Mouse (Mus musculus): Measurements from ENCODE around the gene Rps21. TPM values are rescaled to one million over a fixed set of nuclear protein-coding genes. Genes with fewer than 3 reads are reported as not detected.

Gene Rps21
- polyA plus RNA-seq, 1 experiment from 2014 or later, result 537 TPM

GRCm38 (mm10) chr2:180288966-180289365 lies 31.8 kb downstream of the Rps21 start:
- H3K9ac ChIP-seq (ENCODE audit: low read length), result peak overlapping the region; percentile 63
- 35% methylated on average over 11 of the region's 11 CpGs for WGBS

GRCm38 (mm10) chr2:180289440-180290108 lies 32.4 kb downstream of the Rps21 start, which contains the start of gene Rbbp8nl:
Gene Rbbp8nl (minus strand): TSS chr2:180289879.
- peak; percentile 85 for ATAC-seq (ENCODE audit: insufficient read depth, low FRiP score)
- peak within 1 kb of the TSS; percentile 63 for H3K9ac ChIP-seq (ENCODE audit: low read length)
- WGBS, result 35% methylated on average over 16 of the region's 16 CpGs
- H3K4me1 ChIP-seq (ENCODE audit: control insufficient read depth, insufficient read depth, low read length), result peaks cover 21% of the 10 kb centered on the region
- H3K4me3 ChIP-seq (replicated peaks; ENCODE audit: low read length), result peak within 1 kb of the TSS; percentile 39
- peak within 1 kb of the TSS; percentile 44 for H3K4me2 ChIP-seq (ENCODE audit: low read depth, low read length)
- H3K27ac ChIP-seq (ENCODE audit: low read length), result peak within 1 kb of the TSS; percentile 90
- H3K36me3 ChIP-seq (ENCODE audit: control insufficient read depth, insufficient read depth, low read length), result no peaks in the 10 kb centered on the region
- no peaks in the 10 kb centered on the region for H3K27me3 ChIP-seq (ENCODE audit: control insufficient read depth, insufficient read depth, low read length)
- no peaks in the 10 kb centered on the region for H3K9me3 ChIP-seq (replicated peaks; ENCODE audit: control insufficient read depth, low read length)

More at GRCm38 (mm10) chr2:180288966-180289365, 31.8 kb downstream of the Rps21 start:
- ATAC-seq (ENCODE audit: insufficient read depth, low FRiP score), result peak; percentile 12; the same call in 1 of the 2 replicates
- H3K4me2 ChIP-seq (ENCODE audit: low read depth, low read length), result peak overlapping the region; percentile 44
- H3K9me3 ChIP-seq (replicated peaks; ENCODE audit: control insufficient read depth, low read length), result no peaks in the 10 kb centered on the region
- peak overlapping the region; percentile 90 for H3K27ac ChIP-seq (ENCODE audit: low read length)
- H3K4me3 ChIP-seq (replicated peaks; ENCODE audit: low read length), result peak overlapping the region; percentile 39
- H3K27me3 ChIP-seq (ENCODE audit: control insufficient read depth, insufficient read depth, low read length), result no peaks in the 10 kb centered on the region
- H3K36me3 ChIP-seq (ENCODE audit: control insufficient read depth, insufficient read depth, low read length), result no peaks in the 10 kb centered on the region
- peaks cover 21% of the 10 kb centered on the region for H3K4me1 ChIP-seq (ENCODE audit: control insufficient read depth, insufficient read depth, low read length)

GRCm38 (mm10) chr2:180290503-180290902 lies 33.3 kb downstream of the Rps21 start:
- no peaks in the 10 kb centered on the region for H3K27me3 ChIP-seq (ENCODE audit: control insufficient read depth, insufficient read depth, low read length)
- H3K4me1 ChIP-seq (ENCODE audit: control insufficient read depth, insufficient read depth, low read length), result peaks cover 21% of the 10 kb centered on the region
- no peak for ATAC-seq (ENCODE audit: insufficient read depth, low FRiP score)
- H3K36me3 ChIP-seq (ENCODE audit: control insufficient read depth, insufficient read depth, low read length), result no peaks in the 10 kb centered on the region
- WGBS, result 48% methylated on average over 6 of the region's 6 CpGs
- H3K27ac ChIP-seq (ENCODE audit: low read length), result peak overlapping the region; percentile 47
- H3K4me2 ChIP-seq (ENCODE audit: low read depth, low read length), result peak overlapping the region; percentile 20; the same call in 1 of the 2 replicates
- no peak overlapping the region for H3K4me3 ChIP-seq (replicated peaks; ENCODE audit: low read length)
- H3K9ac ChIP-seq (ENCODE audit: low read length), result peak overlapping the region; percentile 25; the same call in 1 of the 2 replicates
- H3K9me3 ChIP-seq (replicated peaks; ENCODE audit: control insufficient read depth, low read length), result no peaks in the 10 kb centered on the region

- H3K4me2 ChIP-seq (ENCODE audit: low read depth, low read length), result no peak overlapping the region
- H3K27ac ChIP-seq (ENCODE audit: low read length), result peak overlapping the region; percentile 47
- WGBS, result 50% methylated on average over 5 of the region's 5 CpGs
Measured at GRCm38 (mm10) chr2:180291566-180291965, 34.4 kb downstream of the Rps21 start.

GRCm38 (mm10) chr2:180292026-180292425 lies 34.8 kb downstream of the Rps21 start:
- Histone ChIP-seq H3K9me3 (replicated peaks; ENCODE audit: control insufficient read depth, low read length) (no peaks in the 10 kb centered on the region), H3K36me3 (ENCODE audit: control insufficient read depth, insufficient read depth, low read length) (no peaks in the 10 kb centered on the region), H3K27ac (ENCODE audit: low read length) (peak overlapping the region; percentile 47), H3K4me3 (replicated peaks; ENCODE audit: low read length) (no peak overlapping the region), H3K9ac (ENCODE audit: low read length) (no peak overlapping the region), H3K4me2 (ENCODE audit: low read depth, low read length) (no peak overlapping the region; the same call in 1 of the 2 replicates), H3K4me1 (ENCODE audit: control insufficient read depth, insufficient read depth, low read length) (peaks cover 21% of the 10 kb centered on the region), H3K27me3 (ENCODE audit: control insufficient read depth, insufficient read depth, low read length) (no peaks in the 10 kb centered on the region)
- 43% methylated on average over 4 of the region's 4 CpGs for WGBS
- ATAC-seq (ENCODE audit: insufficient read depth, low FRiP score), result no peak

More at GRCm38 (mm10) chr2:180291566-180291965, 34.4 kb downstream of the Rps21 start:
- Histone ChIP-seq H3K36me3 (ENCODE audit: control insufficient read depth, insufficient read depth, low read length) (no peaks in the 10 kb centered on the region), H3K4me1 (ENCODE audit: control insufficient read depth, insufficient read depth, low read length) (peaks cover 21% of the 10 kb centered on the region), H3K9me3 (replicated peaks; ENCODE audit: control insufficient read depth, low read length) (no peaks in the 10 kb centered on the region), H3K9ac (ENCODE audit: low read length) (no peak overlapping the region), H3K27me3 (ENCODE audit: control insufficient read depth, insufficient read depth, low read length) (no peaks in the 10 kb centered on the region), H3K4me3 (replicated peaks; ENCODE audit: low read length) (no peak overlapping the region)
- peak; percentile 34 for ATAC-seq (ENCODE audit: insufficient read depth, low FRiP score)

GRCm38 (mm10) chr2:180292906-180293305 lies 35.7 kb downstream of the Rps21 start:
- Histone ChIP-seq H3K4me1 (ENCODE audit: control insufficient read depth, insufficient read depth, low read length) (peaks cover 21% of the 10 kb centered on the region), H3K36me3 (ENCODE audit: control insufficient read depth, insufficient read depth, low read length) (no peaks in the 10 kb centered on the region), H3K4me2 (ENCODE audit: low read depth, low read length) (no peak overlapping the region), H3K27me3 (ENCODE audit: control insufficient read depth, insufficient read depth, low read length) (no peaks in the 10 kb centered on the region), H3K27ac (ENCODE audit: low read length) (no peak overlapping the region), H3K9me3 (replicated peaks; ENCODE audit: control insufficient read depth, low read length) (no peaks in the 10 kb centered on the region), H3K4me3 (replicated peaks; ENCODE audit: low read length) (no peak overlapping the region), H3K9ac (ENCODE audit: low read length) (no peak overlapping the region)
- 55% methylated on average over 8 of the region's 8 CpGs for WGBS
- ATAC-seq (ENCODE audit: insufficient read depth, low FRiP score), result no peak

GRCm38 (mm10) chr2:180300252-180300651 lies 43.1 kb downstream of the Rps21 start:
- 32% methylated on average over 2 of the region's 2 CpGs for WGBS
- ATAC-seq (ENCODE audit: insufficient read depth, low FRiP score), result no peak
- no peak overlapping the region for H3K27ac ChIP-seq (ENCODE audit: low read length)

GRCm38 (mm10) chr2:180300771-180301170 lies 43.6 kb downstream of the Rps21 start:
- H3K27ac ChIP-seq (ENCODE audit: low read length), result no peak overlapping the region
- H3K9me3 ChIP-seq (replicated peaks; ENCODE audit: control insufficient read depth, low read length), result no peaks in the 10 kb centered on the region
- no peaks in the 10 kb centered on the region for H3K4me1 ChIP-seq (ENCODE audit: control insufficient read depth, insufficient read depth, low read length)
- H3K36me3 ChIP-seq (ENCODE audit: control insufficient read depth, insufficient read depth, low read length), result no peaks in the 10 kb centered on the region
- no peak overlapping the region for H3K4me2 ChIP-seq (ENCODE audit: low read depth, low read length)
- no peak overlapping the region for H3K4me3 ChIP-seq (replicated peaks; ENCODE audit: low read length)
- no peak overlapping the region for H3K9ac ChIP-seq (ENCODE audit: low read length)
- WGBS, result 15% methylated on average over 5 of the region's 5 CpGs
- peak; percentile 66; the same call in 1 of the 2 replicates for ATAC-seq (ENCODE audit: insufficient read depth, low FRiP score)
- H3K27me3 ChIP-seq (ENCODE audit: control insufficient read depth, insufficient read depth, low read length), result no peaks in the 10 kb centered on the region

More at GRCm38 (mm10) chr2:180300252-180300651, 43.1 kb downstream of the Rps21 start:
- no peaks in the 10 kb centered on the region for H3K4me1 ChIP-seq (ENCODE audit: control insufficient read depth, insufficient read depth, low read length)
- no peaks in the 10 kb centered on the region for H3K36me3 ChIP-seq (ENCODE audit: control insufficient read depth, insufficient read depth, low read length)
- no peaks in the 10 kb centered on the region for H3K27me3 ChIP-seq (ENCODE audit: control insufficient read depth, insufficient read depth, low read length)
- H3K4me2 ChIP-seq (ENCODE audit: low read depth, low read length), result no peak overlapping the region
- no peaks in the 10 kb centered on the region for H3K9me3 ChIP-seq (replicated peaks; ENCODE audit: control insufficient read depth, low read length)
- H3K4me3 ChIP-seq (replicated peaks; ENCODE audit: low read length), result no peak overlapping the region
- no peak overlapping the region for H3K9ac ChIP-seq (ENCODE audit: low read length)

- WGBS, result 80% methylated on average over 4 of the region's 4 CpGs
- H3K4me1 ChIP-seq (ENCODE audit: control insufficient read depth, insufficient read depth, low read length), result no peaks in the 10 kb centered on the region
Measured at GRCm38 (mm10) chr2:180302201-180302600, 45.0 kb downstream of the Rps21 start.

More at GRCm38 (mm10) chr2:180302201-180302600, 45.0 kb downstream of the Rps21 start:
- ATAC-seq (ENCODE audit: insufficient read depth, low FRiP score), result no peak
- Histone ChIP-seq H3K4me3 (replicated peaks; ENCODE audit: low read length) (no peak overlapping the region), H3K9me3 (replicated peaks; ENCODE audit: control insufficient read depth, low read length) (no peaks in the 10 kb centered on the region), H3K27me3 (ENCODE audit: control insufficient read depth, insufficient read depth, low read length) (no peaks in the 10 kb centered on the region), H3K4me2 (ENCODE audit: low read depth, low read length) (no peak overlapping the region), H3K27ac (ENCODE audit: low read length) (no peak overlapping the region), H3K9ac (ENCODE audit: low read length) (no peak overlapping the region), H3K36me3 (ENCODE audit: control insufficient read depth, insufficient read depth, low read length) (no peaks in the 10 kb centered on the region)

Measured in stomach, embryonic 16.5 days (tissue).